Mouse (Mus musculus) adrenal gland, postnatal 4 days (tissue): ENCODE results near the gene Ptges3l. TPM values are rescaled to one million over a fixed set of nuclear protein-coding genes. Genes with fewer than 3 reads are reported as not detected.
A peak's percentile ranks its signal among the peaks of the same experiment; 100 is the strongest.
"Not testable (repeated sequence)": the region's sequence is repeated elsewhere in the genome, so short reads cannot be mapped to it uniquely, and the experiment has no call there.

Source experiments
- DNase-seq, 2 experiments: peaks; one replicate each; pipeline ENCODE4 v3.0.0; 2021 to 2022; ENCODE audit warnings: low spot score in 2 of 2, mixed read lengths in 2 of 2
- total RNA-seq, 2 experiments: library from RNA; stranded (reverse); gene quantifications; 2 replicates each; pipeline ENCODE4 v1.2.3; 2021

Ptges3l gene
- total RNA-seq, 2 experiments from 2014 or later: 6.4 to 6.7 TPM

DNA sequence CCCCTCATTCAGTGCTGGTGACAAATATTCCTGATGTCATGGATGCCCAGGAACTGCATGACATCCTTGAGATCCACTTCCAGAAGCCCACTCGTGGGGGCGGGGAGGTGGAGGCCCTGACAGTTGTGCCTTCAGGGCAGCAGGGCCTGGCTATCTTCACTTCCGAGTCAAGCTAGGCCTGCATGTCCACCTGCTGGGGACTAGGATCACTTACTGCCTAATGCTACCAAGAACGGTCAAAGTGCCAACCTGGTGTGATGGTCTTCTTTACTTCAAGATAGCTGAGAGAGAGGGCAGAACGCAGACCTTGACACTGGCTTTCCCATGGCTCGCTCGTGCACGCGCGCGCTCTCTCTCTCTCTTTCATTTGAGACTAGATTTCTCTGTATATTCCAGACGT is 33.1 kb upstream of the Ptges3l start:
- no peak for DNase-seq

DNA sequence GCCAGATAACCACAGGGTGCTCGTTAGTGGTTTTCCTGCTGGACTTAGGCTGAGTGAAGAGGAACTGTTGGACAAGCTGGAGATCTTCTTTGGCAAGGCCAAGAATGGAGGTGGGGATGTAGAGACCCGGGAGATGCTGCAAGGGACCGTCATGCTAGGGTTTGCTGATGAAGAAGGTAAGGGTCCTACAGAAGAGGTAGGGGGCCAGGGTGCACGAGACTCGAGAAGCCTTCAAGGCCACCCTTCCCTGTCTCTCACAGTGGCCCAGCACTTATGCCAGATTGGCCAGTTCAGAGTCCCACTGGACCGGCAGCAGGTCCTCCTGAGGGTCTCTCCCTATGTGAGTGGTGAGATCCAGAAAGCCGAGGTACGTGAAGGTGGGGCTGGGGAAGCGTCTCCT is 32.5 kb upstream of the Ptges3l start:
- no peak for DNase-seq

DNA sequence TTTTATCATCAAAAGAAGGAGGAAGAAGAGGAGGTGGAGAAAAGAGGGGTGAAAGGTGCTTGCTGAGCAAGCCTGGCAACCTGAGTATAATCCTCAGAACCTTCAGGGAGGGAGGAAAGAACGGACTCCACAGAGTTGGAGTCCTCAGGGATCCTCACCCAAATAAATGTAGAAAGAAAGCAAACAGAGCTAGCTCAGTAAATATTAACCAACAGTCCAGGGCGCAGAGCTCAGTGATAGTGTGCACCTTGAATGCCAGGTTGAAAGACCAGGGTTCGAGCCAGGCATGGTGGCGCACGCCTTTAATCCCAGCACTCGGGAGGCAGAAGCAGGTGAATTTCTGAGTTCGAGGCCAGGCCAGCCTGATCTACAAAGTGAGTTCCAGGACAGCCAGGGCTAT is 30.5 kb upstream of the Ptges3l start:
- no peak for DNase-seq

DNA sequence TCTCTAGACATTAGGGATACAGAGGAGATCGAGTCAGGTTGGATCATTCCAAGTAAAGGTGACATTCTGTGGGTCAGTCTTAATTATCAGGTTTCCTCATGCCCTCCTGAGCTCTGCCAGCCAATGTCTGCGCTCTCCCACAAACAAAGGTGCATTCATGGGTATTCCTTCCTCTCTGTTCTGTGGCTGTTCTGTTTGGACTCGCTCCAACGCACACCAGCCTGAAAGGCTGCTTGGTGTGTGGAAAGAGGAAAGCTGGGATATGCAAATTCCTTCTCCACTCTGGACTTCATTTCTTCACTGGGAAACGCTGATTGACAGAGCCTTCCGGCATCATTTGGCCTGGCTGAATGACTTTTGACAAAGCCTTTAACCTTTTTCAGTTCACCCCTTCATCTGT is 29.6 kb upstream of the Ptges3l start:
- no peak for DNase-seq

DNA sequence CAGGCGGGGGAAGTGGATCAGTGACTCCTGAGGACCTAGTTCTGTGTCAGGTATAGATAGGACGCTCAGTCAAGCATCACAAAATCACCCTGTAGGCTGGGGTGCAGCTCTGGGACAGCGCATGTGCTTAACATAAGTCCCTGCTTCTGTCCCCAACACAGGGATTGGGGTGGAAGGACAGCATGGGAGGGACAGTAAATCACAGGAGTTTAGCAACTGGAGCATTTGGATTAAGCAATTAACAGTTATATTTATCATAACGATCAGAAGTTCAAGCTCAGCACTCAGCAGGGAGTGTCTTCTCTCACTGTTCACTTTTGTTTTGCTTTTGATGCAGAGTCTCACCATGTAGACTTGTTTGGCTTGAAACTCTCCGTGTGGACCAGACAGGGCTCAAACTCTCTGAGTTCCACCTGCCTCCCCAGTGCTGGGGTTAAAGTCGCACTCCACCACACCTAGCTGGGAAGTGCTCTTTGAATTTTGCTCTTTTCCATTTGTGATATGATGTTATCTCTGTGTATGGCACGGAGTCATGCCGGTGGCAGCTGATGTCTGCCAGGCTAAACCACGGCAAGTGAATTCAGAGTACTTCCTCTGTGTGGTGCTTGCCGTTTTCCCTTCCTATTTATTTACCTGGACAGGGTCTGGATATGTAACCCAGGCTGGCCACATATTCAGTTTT is 27.1 kb upstream of the Ptges3l start:
- DNase-seq: no peak

DNA sequence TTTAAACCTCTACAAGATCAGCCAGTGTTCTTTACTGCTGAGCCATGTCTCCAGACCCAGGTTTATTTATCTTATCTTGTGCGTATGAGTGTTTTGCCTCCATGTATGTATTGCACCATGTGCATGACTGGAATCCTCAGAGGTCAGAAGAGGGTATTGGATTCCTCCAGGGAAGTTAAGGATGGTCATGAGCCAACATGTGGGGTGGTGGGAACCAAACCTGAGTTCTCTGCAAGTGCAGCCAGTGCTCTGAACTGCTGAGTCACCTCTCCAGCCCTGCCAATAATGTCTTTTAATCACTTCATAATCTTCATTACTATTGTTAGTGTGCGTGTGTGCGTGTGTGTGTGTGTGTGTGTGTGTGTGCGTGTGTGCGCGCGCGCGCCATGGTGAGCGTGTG is 26.4 kb upstream of the Ptges3l start:
- no peak for DNase-seq

DNA sequence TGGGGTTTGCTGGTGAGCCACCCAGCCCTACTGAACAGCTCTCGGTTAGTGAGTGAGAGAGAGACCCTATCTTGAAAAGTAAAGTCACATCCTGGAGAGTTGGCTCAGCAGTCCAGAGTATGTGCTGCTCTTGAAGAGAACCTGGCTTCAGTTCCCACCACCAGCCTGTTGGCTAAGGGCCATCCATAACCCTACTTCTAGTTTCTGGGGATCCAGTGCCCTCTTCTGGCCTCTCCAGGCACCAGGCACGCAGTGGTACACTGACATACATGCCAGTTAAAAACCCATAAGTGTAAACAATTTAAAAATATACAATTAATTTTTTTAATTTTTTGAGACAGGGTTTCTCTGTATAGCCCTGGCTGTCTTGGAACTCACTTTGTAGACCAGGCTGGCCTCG is 25.3 kb upstream of the Ptges3l start:
- DNase-seq: no peak

- not testable (repeated sequence) for DNase-seq
These were observed 24.5 kb upstream of the Ptges3l start for GRCm38 (mm10) chr11:101449596-101449995.

DNA sequence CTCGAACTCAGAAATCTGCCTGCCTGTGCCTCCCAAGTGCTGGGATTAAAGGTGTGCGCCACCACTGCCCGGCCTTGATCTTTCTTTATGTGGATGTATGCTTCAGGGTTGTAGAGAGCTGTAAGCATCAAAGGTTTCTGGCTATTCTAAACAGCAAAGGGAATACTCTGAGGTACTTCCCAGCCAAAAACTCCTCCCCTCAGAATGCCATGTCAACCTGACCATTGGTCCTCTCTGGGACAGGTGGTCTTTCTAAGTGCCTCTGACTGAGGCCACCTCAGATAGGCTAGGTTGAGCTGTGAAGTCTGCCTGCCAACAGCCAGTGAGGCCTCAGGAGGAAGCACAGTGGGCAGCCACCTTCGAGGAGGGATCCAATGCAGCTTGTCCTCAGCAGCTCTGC is 23.8 kb upstream of the Ptges3l start:
- no peak for DNase-seq

- DNase-seq: no peak
These were observed 23.2 kb upstream of the Ptges3l start, which contains the start of gene Ifi35 for GRCm38 (mm10) chr11:101448274-101448746. Gene Ifi35 (plus strand): TSS chr11:101448407.

GRCm38 (mm10) chr11:101447786-101448185 is 22.7 kb upstream of the Ptges3l start:
- DNase-seq: no peak

DNA sequence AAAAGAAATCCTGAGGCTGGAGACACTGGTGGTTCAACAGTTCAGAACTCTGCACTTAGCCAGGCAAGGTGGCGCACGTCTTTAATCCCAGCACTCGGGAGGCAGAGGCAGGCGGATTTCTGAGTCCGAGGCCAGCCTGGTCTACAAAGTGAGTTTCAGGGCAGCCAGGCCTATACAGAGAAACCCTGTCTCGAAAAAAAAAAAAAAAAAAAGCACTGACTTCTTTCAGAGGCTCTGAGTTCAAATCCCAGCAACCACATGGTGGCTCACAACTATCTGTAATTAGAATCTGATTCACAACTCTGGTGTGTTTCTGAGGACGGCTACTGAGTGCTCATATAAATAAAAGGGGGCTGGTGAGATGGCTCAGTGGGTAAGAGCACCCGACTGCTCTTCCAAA is 21.7 kb upstream of the Ptges3l start:
- DNase-seq: not testable (repeated sequence)

- no peak for DNase-seq
These were observed 21.2 kb upstream of the Ptges3l start for GRCm38 (mm10) chr11:101446319-101446718.

- DNase-seq: no peak
These were observed 17.6 kb upstream of the Ptges3l start for GRCm38 (mm10) chr11:101442760-101443159.

DNA sequence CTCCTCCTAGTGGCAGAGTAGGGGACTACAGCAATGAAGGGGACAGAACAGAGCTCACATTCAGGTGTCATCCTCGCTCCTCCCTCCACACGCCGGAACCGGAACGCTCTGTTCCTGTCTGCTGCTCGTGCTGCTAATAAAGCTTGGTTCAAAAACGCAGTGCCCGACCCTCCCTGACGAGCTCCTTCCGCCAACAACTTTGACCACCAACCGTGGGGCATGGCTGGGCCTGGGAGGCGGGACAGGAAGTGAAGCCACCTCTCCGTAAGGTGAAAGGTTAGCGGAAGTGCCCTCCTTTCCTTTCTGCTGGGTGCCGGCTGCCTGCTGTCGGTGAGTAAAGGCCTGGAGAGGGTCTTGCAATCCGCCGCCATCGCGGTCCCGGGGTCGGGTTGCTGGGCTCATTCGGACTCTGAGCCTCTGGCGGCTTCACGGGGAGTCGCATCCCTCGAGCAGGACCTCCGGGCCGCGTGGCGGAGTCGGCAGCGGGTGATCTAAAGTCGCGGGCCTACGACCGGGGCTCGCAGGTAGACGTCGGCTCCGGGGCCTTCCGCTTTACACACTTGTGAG is 17.1 kb upstream of the Ptges3l start, which contains the start of gene Rpl27:
TSS of gene Rpl27 (plus strand) at position 172 of the 567 bp plus-strand sequence.
- DNase-seq: peak; percentile 65 to 94

- DNase-seq: not testable (repeated sequence)
These were observed 16.5 kb upstream of the Ptges3l start for GRCm38 (mm10) chr11:101441450-101442126.

- not testable (repeated sequence) for DNase-seq
These were observed 12.9 kb upstream of the Ptges3l start for GRCm38 (mm10) chr11:101438006-101438405.

DNA sequence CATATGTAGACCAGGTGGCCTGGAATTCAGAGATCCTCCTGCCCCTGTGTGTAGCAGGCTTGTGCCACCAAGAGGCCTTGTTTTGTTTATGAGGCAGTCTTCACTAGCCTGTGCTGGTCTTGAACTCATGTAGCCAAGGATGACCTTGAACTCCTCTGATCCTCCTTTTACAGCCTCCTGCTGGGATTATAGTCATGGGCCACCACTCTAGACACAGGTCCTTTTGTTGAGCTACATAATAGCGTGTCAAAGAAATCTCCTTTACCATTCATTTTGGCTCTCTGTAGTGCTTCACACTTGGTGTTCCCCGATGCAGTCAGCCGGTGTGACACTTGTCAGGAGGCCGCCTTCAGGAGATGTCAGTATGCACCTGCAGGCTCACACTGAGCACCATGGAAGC is 11.8 kb upstream of the Ptges3l start:
- DNase-seq: no peak

DNA sequence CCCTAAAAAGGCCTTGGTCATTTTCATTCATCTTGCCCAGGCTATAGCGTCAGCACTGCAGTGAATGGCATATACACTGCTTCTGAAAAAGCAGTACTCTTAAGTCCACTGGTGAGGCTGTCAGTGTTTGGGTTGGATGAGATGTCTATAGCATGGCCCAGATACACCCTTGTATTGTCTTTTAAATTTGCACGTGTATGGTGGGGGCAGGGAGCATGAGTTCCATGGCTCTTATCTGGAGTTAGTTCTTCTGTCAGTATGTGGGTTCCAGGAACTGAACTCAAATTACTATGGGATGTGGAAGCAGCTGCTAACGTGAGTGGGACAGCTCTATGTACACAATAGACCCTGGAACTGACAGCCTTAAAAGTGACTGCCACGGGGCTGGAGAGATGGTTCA is 10.7 kb upstream of the Ptges3l start:
- DNase-seq: no peak

GRCm38 (mm10) chr11:101433396-101433795 is 8.3 kb upstream of the Ptges3l start:
- DNase-seq: no peak

DNA sequence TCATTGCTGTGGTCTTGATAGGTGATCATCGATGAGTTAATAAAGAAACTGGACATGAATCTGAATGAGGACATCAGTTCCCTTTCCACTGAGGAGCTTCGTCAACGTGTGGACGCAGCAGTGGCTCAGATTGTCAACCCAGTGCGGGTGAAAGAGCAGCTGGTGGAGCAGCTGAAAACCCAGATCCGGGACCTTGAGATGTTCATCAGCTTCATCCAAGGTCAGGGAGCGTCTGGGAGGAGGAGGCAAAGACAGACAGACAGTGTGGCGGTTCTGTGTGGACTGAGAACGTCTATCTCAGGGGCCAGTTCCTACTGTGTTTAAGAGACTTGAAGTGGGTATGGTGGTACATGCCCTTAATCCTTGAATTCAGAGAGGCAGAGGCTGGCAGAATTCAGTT is 6.2 kb upstream of the Ptges3l start:
- no peak for DNase-seq

GRCm38 (mm10) chr11:101426165-101426564 is 1.0 kb upstream of the Ptges3l start:
- DNase-seq: no peak
